Comparison of ENCODE assay signal across 16 mouse cellular contexts in genomic region chr16:32822450-32822827, GRCm38 (mm10). TPM values are rescaled to one million over a fixed set of nuclear protein-coding genes. Genes with fewer than 3 reads are reported as not detected.
DNase-seq lines count a peak whose midpoint lies in the region; ATAC-seq lines count a peak whose summit lies in the region.
"Had no signal": no experiment of that assay in that cellular context is flagged by ENCODE, and none has a peak within 500 bp of the region (broad histone marks: within the 10 kb centered on the region; RNA-seq: fewer than 3 reads in every experiment).

No protein-coding gene starts in this region.

- no peak overlapping the region for H3K4me3 ChIP-seq in heart, embryonic 16.5 days (ENCODE audit: low read length)
- H3K4me3 ChIP-seq in brown adipose tissue, adult 24 weeks (ENCODE audit: insufficient read depth, low read depth, low read length), result no peak overlapping the region
- H3K4me3 ChIP-seq: liver, embryonic 15.5 days; midbrain, embryonic 12.5 days had no signal

- ATAC-seq in heart, embryonic 16.5 days (replicated peaks; ENCODE audit: extremely low read depth, insufficient read depth, low FRiP score), result no peak
- ATAC-seq in activated CD4-positive, CD25-positive, alpha-beta regulatory T cell, adult 4 months, result no peak
- ATAC-seq: Patski had no signal

- peaks cover 30% of the 10 kb centered on the region for H3K36me3 ChIP-seq in heart, embryonic 16.5 days (ENCODE audit: control insufficient read depth, insufficient read depth)

- WGBS in heart, embryonic 16.5 days, result 42% methylated on average over 6 of the region's 6 CpGs

- H3K9me3 ChIP-seq in heart, embryonic 16.5 days (replicated peaks; ENCODE audit: control insufficient read depth, low read length), result no peaks in the 10 kb centered on the region
- H3K9me3 ChIP-seq: liver, embryonic 15.5 days; midbrain, embryonic 12.5 days had no signal

- H3K27me3 ChIP-seq in heart, embryonic 16.5 days (ENCODE audit: control insufficient read depth, insufficient read depth, low read length), result no peaks in the 10 kb centered on the region
- H3K27me3 ChIP-seq: liver, embryonic 15.5 days; midbrain, embryonic 12.5 days; Patski had no signal

- H3K9ac ChIP-seq in heart, embryonic 16.5 days (ENCODE audit: low read length), result no peak overlapping the region
- H3K9ac ChIP-seq: liver, embryonic 15.5 days; midbrain, embryonic 12.5 days had no signal

- no peak for DNase-seq in heart, postnatal 14 days
- DNase-seq in lung, adult 18-20 months, result peak; percentile 66 to 78
- DNase-seq in lung, postnatal 4 days, result peak; percentile 31 to 57
- DNase-seq in testis, postnatal 10 days (ENCODE audit: low spot score), result no peak
- DNase-seq: cerebellum, adult 9-11 months; kidney, postnatal 14 days; layer of hippocampus, adult 9-11 months had no signal

- peak overlapping the region; percentile 78 for H3K27ac ChIP-seq in heart, embryonic 16.5 days (ENCODE audit: low read length)
- H3K27ac ChIP-seq in brown adipose tissue, adult 24 weeks (replicated peaks; ENCODE audit: low read depth, low read length), result peak overlapping the region; percentile 51
- H3K27ac ChIP-seq: liver, embryonic 15.5 days; midbrain, embryonic 12.5 days had no signal

- intact Hi-C loops in heart, postnatal 14 days (cut with DNase I), result no loop called here

- peaks cover 25% of the 10 kb centered on the region for H3K4me1 ChIP-seq in heart, embryonic 16.5 days (ENCODE audit: control insufficient read depth, insufficient read depth, low read length)
- H3K4me1 ChIP-seq in brown adipose tissue, adult 24 weeks (ENCODE audit: control insufficient read depth, insufficient read depth, insufficient read length, low read length), result peaks cover 5% of the 10 kb centered on the region; the same call in 1 of the 2 replicates
- H3K4me1 ChIP-seq: midbrain, embryonic 12.5 days had no signal

- H3K4me2 ChIP-seq in heart, embryonic 16.5 days (ENCODE audit: low read depth, low read length), result 0 out of 2 replicates have a peak overlapping the region, but pooled peaks have one; percentile 2
- H3K4me2 ChIP-seq: liver, embryonic 15.5 days; midbrain, embryonic 12.5 days had no signal

RNA-seq across cellular contexts. Expression of gene Smbd1, which starts 12.2 kb away (rescaled TPM):
- polyA plus RNA-seq in heart, embryonic 16.5 days (2015; fragmentation: Nextera tagmentation; extraction: Ambion mirVana), result not detected in 2 replicates
- total RNA-seq in heart, postnatal 14 days (2021), result not detected
- polyA plus RNA-seq in brown adipose tissue, adult 24 weeks (2012; ENCODE audit: insufficient read depth, insufficient read length, missing spikeins), result not detected in 2 replicates
- not detected for polyA plus RNA-seq in activated CD4-positive, CD25-positive, alpha-beta regulatory T cell, adult 4 months (2017; shearing (Covaris generic))
- total RNA-seq: adrenal gland, adult 18-20 months; gastrocnemius, postnatal 4 days; left cerebral cortex, postnatal 36 days had no signal
- polyA plus RNA-seq: liver, embryonic 15.5 days; midbrain, embryonic 12.5 days; Patski had no signal

RNA-seq across cellular contexts. Expression of gene Muc20, which starts 25.2 kb away (rescaled TPM):
- polyA plus RNA-seq in heart, embryonic 16.5 days (2015; fragmentation: Nextera tagmentation; extraction: Ambion mirVana), result 0.16 and 0.19 TPM in 2 replicates
- total RNA-seq in heart, postnatal 14 days (2021), result under 1 TPM; 0.15 to 0.26 TPM
- polyA plus RNA-seq in brown adipose tissue, adult 24 weeks (2012; ENCODE audit: insufficient read depth, insufficient read length, missing spikeins), result not detected in 2 replicates
- under 1 TPM; 0.27 to 0.81 TPM for polyA plus RNA-seq in activated CD4-positive, CD25-positive, alpha-beta regulatory T cell, adult 4 months (2017; shearing (Covaris generic))
- total RNA-seq: left cerebral cortex, postnatal 36 days had no signal
- polyA plus RNA-seq: midbrain, embryonic 12.5 days had no signal

RNA-seq across cellular contexts. Expression of gene Fyttd1, which starts 54.9 kb away (rescaled TPM):
- 116 and 119 TPM in 2 replicates for polyA plus RNA-seq in heart, embryonic 16.5 days (2015; fragmentation: Nextera tagmentation; extraction: Ambion mirVana)
- total RNA-seq in heart, postnatal 14 days (2021), result 100 to 1,000 TPM in 1 of 2 experiments, 10 to 100 TPM in 1; 99.2 to 105 TPM
- 24.4 and 45.4 TPM in 2 replicates for polyA plus RNA-seq in brown adipose tissue, adult 24 weeks (2012; ENCODE audit: insufficient read depth, insufficient read length, missing spikeins)
- 10 to 100 TPM; 66.7 to 69.8 TPM for polyA plus RNA-seq in activated CD4-positive, CD25-positive, alpha-beta regulatory T cell, adult 4 months (2017; shearing (Covaris generic))

RNA-seq across cellular contexts. Expression of gene Rubcn, which starts 55.1 kb away (rescaled TPM):
- polyA plus RNA-seq in heart, embryonic 16.5 days (2015; fragmentation: Nextera tagmentation; extraction: Ambion mirVana), result 32.7 and 33.2 TPM in 2 replicates
- total RNA-seq in heart, postnatal 14 days (2021), result 10 to 100 TPM; 31.6 to 32.1 TPM
- polyA plus RNA-seq in brown adipose tissue, adult 24 weeks (2012; ENCODE audit: insufficient read depth, insufficient read length, missing spikeins), result 9.6 and 12.6 TPM in 2 replicates
- 10 to 100 TPM in 1 of 2 experiments, 1 to 10 TPM in 1; 6.6 to 13.0 TPM for polyA plus RNA-seq in activated CD4-positive, CD25-positive, alpha-beta regulatory T cell, adult 4 months (2017; shearing (Covaris generic))

Comparison
In these comparisons a context has a peak if more than half of its experiments do, and no peak if none do; other contexts are left out.
1. DNase-seq: peak in lung, adult 18-20 months (2 of 2) and lung, postnatal 4 days (2 of 2); none in heart, postnatal 14 days (0 of 2) and testis, postnatal 10 days (single experiment).